Mouse (Mus musculus) embryonic facial prominence, embryonic 11.5 days (tissue): ENCODE measurements around the gene Arhgef7. TPM values are rescaled to one million over a fixed set of nuclear protein-coding genes. Genes with fewer than 3 reads are reported as not detected.

Experiments
- ATAC-seq: fragments of 200-750 bp; cut with Nextera tagmentation; replicated peaks from 2 replicates; pipeline ENCODE4 v1.8.0; 2017; ENCODE audit warnings: low read depth; ENCODE audit not compliant: insufficient number of reproducible peaks, low FRiP score, low TSS enrichment
- DNase-seq: peaks from one replicate; pipeline ENCODE4 v3.0.0-alpha.2; 2015; ENCODE audit warnings: low spot score
- H3K27ac ChIP-seq: fragments of 300-500 bp; sonication (generic); replicated peaks from 2 replicates; pipeline ENCODE4 v1.5.1; 2014; ENCODE audit warnings: mild to moderate bottlenecking, low read depth, low read length, control low read depth
- H3K27me3 ChIP-seq: fragments of 300-500 bp; sonication (generic); 2 replicates; pipeline ENCODE4 v1.6.1; 2014; ENCODE audit warnings: mild to moderate bottlenecking, low read length, moderate library complexity, mixed read lengths; ENCODE audit not compliant: control insufficient read depth, insufficient read depth
- H3K36me3 ChIP-seq: fragments of 300-500 bp; sonication (generic); replicated peaks from 2 replicates; pipeline ENCODE4 v1.6.1; 2014; ENCODE audit warnings: low read depth, mild to moderate bottlenecking, low read length, moderate library complexity, mixed read lengths; ENCODE audit not compliant: control insufficient read depth, insufficient read depth
- H3K4me1 ChIP-seq: fragments of 300-500 bp; sonication (generic); 2 replicates; pipeline ENCODE4 v1.6.1; 2014; ENCODE audit warnings: low read length, mixed read lengths; ENCODE audit not compliant: control insufficient read depth, insufficient read depth
- H3K4me2 ChIP-seq: fragments of 300-500 bp; sonication (generic); 2 replicates; pipeline ENCODE4 v1.6.1; 2014; ENCODE audit warnings: low read depth, mild to moderate bottlenecking, control low read depth, low read length, moderate library complexity
- H3K4me3 ChIP-seq: fragments of 300-500 bp; sonication (generic); 2 replicates; pipeline ENCODE4 v1.5.1; 2014; ENCODE audit warnings: low read depth, low read length, control low read depth
- H3K9ac ChIP-seq: fragments of 300-500 bp; sonication (generic); replicated peaks from 2 replicates; pipeline ENCODE4 v1.6.1; 2014; ENCODE audit warnings: mild to moderate bottlenecking, control low read depth, low read length
- H3K9me3 ChIP-seq: fragments of 300-500 bp; sonication (generic); replicated peaks from 2 replicates; pipeline ENCODE4 v1.6.1; 2016; ENCODE audit warnings: mild to moderate bottlenecking, low read length, inconsistent platforms, mixed read lengths; ENCODE audit not compliant: control insufficient read depth
- WGBS: fragments of 180-500 bp; shearing (Covaris S2); extraction: QIAGEN DNeasy Blood & Tissue Kit; methylation state at CpG from one replicate; pipeline ENCODE4 v1.1.7; 2014; 5-methylcytosine and 5-hydroxymethylcytosine counted together
- polyA plus RNA-seq: library from polyadenylated mRNA; unstranded; fragments of >200 nt; fragmentation: Nextera tagmentation; extraction: Ambion mirVana; gene quantifications from 2 replicates; pipeline ENCODE4 v1.2.1, GENCODE M21; 2014

Arhgef7 gene
- polyA plus RNA-seq, 1 experiment from 2014 or later, result 45.5 TPM

DNA sequence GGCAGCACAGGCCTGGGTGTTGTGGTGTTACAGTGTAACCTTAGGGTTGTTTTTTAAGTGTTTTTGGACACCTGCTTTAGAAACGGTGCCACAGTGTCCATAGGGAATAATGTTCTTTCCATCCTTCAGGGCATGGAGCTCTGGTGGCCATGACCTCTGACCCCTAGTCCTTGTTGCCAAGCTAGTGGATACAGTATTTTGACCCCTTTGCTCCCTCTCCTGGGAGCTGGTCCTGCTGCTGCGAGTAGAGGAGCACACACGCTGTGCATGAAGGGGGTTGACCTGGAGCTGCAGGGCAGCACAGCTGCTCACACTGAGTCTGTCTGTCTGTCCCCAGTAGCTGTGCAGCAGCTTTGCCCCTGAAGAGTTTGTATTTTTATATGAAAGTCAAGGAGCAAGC, 98.2 kb downstream of the Arhgef7 start:
- DNase-seq (no peak), ATAC-seq (no peak)
- H3K9me3 ChIP-seq, result no peaks in the 10 kb centered on the region
- H3K27me3 ChIP-seq, result no peaks in the 10 kb centered on the region
- no peaks in the 10 kb centered on the region for H3K4me1 ChIP-seq
- no peak overlapping the region for H3K4me3 ChIP-seq
- no peak overlapping the region for H3K9ac ChIP-seq
- no peak overlapping the region for H3K4me2 ChIP-seq
- H3K36me3 ChIP-seq, result no peaks in the 10 kb centered on the region
- H3K27ac ChIP-seq, result no peak overlapping the region
- 37% methylated on average over 3 of the region's 3 CpGs for WGBS

- Histone ChIP-seq H3K36me3 (no peaks in the 10 kb centered on the region), H3K4me1 (no peaks in the 10 kb centered on the region), H3K4me3 (no peak overlapping the region), H3K9me3 (no peaks in the 10 kb centered on the region), H3K9ac (no peak overlapping the region), H3K27me3 (no peaks in the 10 kb centered on the region), H3K27ac (no peak overlapping the region), H3K4me2 (no peak overlapping the region)
- WGBS, result 91% methylated on average over 3 of the region's 3 CpGs
- ATAC-seq (no peak), DNase-seq (no peak)
These were observed 99.8 kb downstream of the Arhgef7 start for GRCm38 (mm10) chr8:11827312-11827711.

DNA sequence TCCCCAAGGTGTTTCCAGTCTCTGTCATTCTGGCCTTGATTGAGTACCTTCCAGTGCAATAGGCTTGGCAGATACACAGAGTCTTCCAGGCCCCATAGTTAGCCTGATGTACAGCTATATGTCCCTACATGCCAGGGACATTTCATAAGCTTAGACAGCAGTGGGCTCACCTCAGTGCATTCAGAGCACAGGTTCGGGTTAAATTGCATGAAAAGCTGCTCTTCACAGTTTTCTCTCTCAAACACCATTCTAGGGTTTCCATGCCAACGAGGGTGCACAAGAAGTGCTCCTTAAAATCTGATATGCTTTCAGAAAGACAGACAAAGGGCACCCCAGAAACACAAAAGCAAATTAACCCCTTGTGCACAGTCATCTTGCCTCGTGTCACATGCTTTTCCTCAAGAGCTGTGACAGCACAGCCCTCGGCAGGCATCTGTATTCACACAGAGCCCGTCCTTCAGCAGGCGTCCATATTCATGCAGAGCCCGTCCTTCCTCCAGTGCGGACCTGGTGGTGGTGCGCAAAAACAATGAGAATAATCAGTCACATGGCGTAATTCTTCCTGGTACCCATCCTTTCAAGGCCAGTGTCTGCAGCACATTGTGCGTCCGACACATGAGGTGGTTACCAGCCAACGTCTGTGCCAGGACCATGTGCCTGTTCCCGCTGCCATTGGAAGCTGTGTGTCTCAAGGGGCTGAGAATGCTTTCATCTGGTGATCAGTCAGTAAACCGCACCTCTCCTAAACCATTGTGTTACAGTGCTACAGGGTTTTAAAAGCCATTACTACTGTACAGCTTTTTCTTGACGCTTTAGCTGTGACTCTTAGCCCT, 102.9 kb downstream of the Arhgef7 start:
- DNase-seq (no peak), ATAC-seq (0 out of 2 replicates have a peak, but pooled peaks have one; percentile 12)
- Histone ChIP-seq H3K9me3 (no peaks in the 10 kb centered on the region), H3K27me3 (no peaks in the 10 kb centered on the region), H3K4me3 (no peak overlapping the region), H3K36me3 (no peaks in the 10 kb centered on the region; the same call in 1 of the 2 replicates), H3K4me2 (no peak overlapping the region), H3K4me1 (no peaks in the 10 kb centered on the region), H3K9ac (no peak overlapping the region), H3K27ac (no peak overlapping the region)
- WGBS, result 78% methylated on average over 16 of the region's 16 CpGs

- Histone ChIP-seq H3K36me3 (no peaks in the 10 kb centered on the region; the same call in 1 of the 2 replicates), H3K27me3 (no peaks in the 10 kb centered on the region), H3K4me3 (no peak overlapping the region), H3K9me3 (no peaks in the 10 kb centered on the region), H3K27ac (no peak overlapping the region), H3K9ac (no peak overlapping the region), H3K4me1 (no peaks in the 10 kb centered on the region), H3K4me2 (no peak overlapping the region)
- DNase-seq (no peak), ATAC-seq (no peak)
- WGBS, result 90% methylated on average over 10 of the region's 10 CpGs
These were observed 103.7 kb downstream of the Arhgef7 start for GRCm38 (mm10) chr8:11831174-11831573.

DNA sequence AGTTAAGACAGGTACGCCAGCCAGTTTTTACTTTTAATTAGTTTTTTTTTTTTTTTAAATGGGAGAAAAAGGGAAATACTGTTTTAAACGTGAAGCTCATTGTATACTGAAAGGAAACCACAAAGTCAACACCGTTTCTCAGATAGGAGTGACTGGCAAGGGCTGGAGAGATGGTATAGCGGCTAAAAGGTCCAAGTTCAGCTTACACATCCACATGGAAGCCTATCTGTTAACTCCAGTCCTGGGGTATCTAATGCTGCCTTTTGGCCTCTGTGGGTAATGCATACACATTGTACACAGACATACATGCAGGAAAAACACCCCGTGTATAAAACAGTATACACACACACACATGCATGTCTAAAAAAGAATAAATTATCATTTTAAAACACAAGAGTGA, 104.4 kb downstream of the Arhgef7 start:
- Histone ChIP-seq H3K9ac (no peak overlapping the region), H3K4me1 (no peaks in the 10 kb centered on the region), H3K9me3 (no peaks in the 10 kb centered on the region), H3K27ac (no peak overlapping the region), H3K4me3 (no peak overlapping the region), H3K4me2 (no peak overlapping the region), H3K36me3 (no peaks in the 10 kb centered on the region; the same call in 1 of the 2 replicates), H3K27me3 (no peaks in the 10 kb centered on the region)
- no peak for DNase-seq
- no peak for ATAC-seq
- WGBS, result 84% methylated on average over 5 of the region's 5 CpGs

- no peaks in the 10 kb centered on the region; the same call in 1 of the 2 replicates for H3K36me3 ChIP-seq
These were observed 105.6 kb downstream of the Arhgef7 start for GRCm38 (mm10) chr8:11833157-11833556.

DNA sequence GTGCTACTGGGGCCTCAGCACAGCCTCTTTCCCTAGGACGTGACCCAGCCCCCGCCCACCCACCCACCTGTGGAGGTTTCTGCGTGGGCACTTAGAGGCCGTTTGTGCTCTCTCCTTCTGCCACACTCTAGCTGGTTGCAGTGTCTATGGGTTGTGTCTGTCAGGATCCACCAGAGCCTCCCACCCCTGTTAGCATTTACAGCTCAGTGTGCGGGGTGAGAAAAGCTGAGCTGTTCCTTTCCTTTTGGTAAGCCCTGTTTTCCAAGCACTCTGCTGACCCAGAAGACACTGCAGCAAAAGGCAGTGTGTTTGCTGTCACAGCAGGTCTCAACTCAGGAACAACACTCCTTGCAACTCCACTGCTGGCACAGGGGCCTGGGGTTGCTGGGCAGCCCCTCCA, 106.7 kb downstream of the Arhgef7 start:
- Histone ChIP-seq H3K9ac (no peak overlapping the region), H3K9me3 (no peaks in the 10 kb centered on the region), H3K27ac (no peak overlapping the region), H3K36me3 (no peaks in the 10 kb centered on the region; the same call in 1 of the 2 replicates), H3K4me1 (no peaks in the 10 kb centered on the region), H3K4me3 (no peak overlapping the region), H3K4me2 (no peak overlapping the region), H3K27me3 (no peaks in the 10 kb centered on the region)
- no peak for DNase-seq
- 88% methylated on average over 5 of the region's 5 CpGs for WGBS
- ATAC-seq, result no peak

More at GRCm38 (mm10) chr8:11833157-11833556, 105.6 kb downstream of the Arhgef7 start:
- H3K4me3 ChIP-seq, result no peak overlapping the region
- ATAC-seq (no peak), DNase-seq (no peak)
- whole genome bisulfite sequencing, result 96% methylated on average over 4 of the region's 4 CpGs
- no peak overlapping the region for H3K9ac ChIP-seq
- H3K9me3 ChIP-seq, result no peaks in the 10 kb centered on the region
- no peaks in the 10 kb centered on the region for H3K4me1 ChIP-seq
- H3K27ac ChIP-seq, result no peak overlapping the region
- H3K4me2 ChIP-seq, result no peak overlapping the region
- H3K27me3 ChIP-seq, result no peaks in the 10 kb centered on the region

GRCm38 (mm10) chr8:11834691-11835090, 107.2 kb downstream of the Arhgef7 start:
- H3K4me3 ChIP-seq, result no peak overlapping the region
- 91% methylated on average over 16 of the region's 16 CpGs for WGBS
- no peak overlapping the region for H3K27ac ChIP-seq
- ATAC-seq (no peak), DNase-seq (no peak)
- H3K4me1 ChIP-seq, result no peaks in the 10 kb centered on the region
- no peaks in the 10 kb centered on the region for H3K27me3 ChIP-seq
- H3K4me2 ChIP-seq, result no peak overlapping the region
- no peaks in the 10 kb centered on the region; the same call in 1 of the 2 replicates for H3K36me3 ChIP-seq
- no peaks in the 10 kb centered on the region for H3K9me3 ChIP-seq
- H3K9ac ChIP-seq, result no peak overlapping the region
